19 mouse cellular contexts compared by ENCODE assay signal in the genomic region with DNA sequence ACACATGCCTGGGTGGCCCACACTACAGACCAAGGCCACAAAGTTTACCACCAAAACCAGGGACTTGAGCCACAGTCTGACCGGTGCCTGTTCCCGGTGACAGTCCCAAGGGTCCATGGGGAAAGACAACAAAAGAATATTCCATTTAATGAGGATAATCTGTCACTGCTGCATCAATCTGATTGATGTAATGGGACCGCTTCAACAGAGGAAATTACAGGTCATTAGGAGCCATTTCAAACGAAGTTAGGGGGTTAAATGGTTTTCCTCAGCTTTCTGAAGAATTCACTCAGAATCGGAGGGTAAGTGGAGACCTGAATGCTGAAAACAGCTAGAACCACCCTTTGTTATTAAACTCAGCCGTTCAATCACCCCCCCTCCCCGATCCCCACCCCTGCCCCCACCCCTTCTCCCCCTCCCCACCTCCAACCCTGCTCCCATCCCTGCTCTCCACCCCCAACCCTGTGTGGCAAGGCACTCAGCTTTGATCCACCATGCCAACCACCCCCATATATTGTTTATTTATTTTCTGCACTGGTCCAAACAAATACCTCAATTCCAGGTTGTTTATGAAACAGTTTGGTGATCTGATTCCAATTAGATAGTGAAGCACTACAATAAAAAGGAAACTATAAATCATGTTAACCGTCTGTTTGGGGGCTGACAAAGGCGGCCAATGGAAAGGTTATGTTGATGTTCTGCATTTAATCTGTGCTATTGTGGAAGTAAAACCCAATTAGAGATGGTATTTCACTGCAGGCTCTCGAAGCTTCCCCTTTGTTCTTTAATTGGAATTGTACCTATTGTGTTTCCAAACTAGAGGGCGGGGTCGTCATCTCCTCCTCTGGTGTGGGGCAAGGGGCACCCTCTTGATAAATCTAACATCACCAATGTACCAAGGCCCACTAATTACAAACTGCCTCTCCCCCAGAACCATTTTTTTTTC.
DNase-seq lines count a peak whose midpoint lies in the region; ATAC-seq lines count a peak whose summit lies in the region.
"Had no signal": no experiment of that assay in that cellular context is flagged by ENCODE, and none has a peak within 500 bp of the region (broad histone marks: within the 10 kb centered on the region; RNA-seq: fewer than 3 reads in every experiment).

No protein-coding gene starts in this region.

- intact Hi-C loops in heart, postnatal 36 days (cut with DNase I) = no loop called here

- H3K4me1 ChIP-seq in kidney, embryonic 15.5 days = peaks cover 33% of the 10 kb centered on the region
- H3K4me1 ChIP-seq in embryonic facial prominence, embryonic 10.5 days = peaks cover 24% of the 10 kb centered on the region
- peaks cover 15% of the 10 kb centered on the region for H3K4me1 ChIP-seq in forebrain, embryonic 13.5 days
- H3K4me1 ChIP-seq in limb, embryonic 10.5 days = peaks cover 29% of the 10 kb centered on the region
- H3K4me1 ChIP-seq in liver, embryonic 11.5 days (replicated peaks; ENCODE audit: control insufficient read depth, insufficient read depth, low read length) = no peaks in the 10 kb centered on the region
- H3K4me1 ChIP-seq: intestine, embryonic 15.5 days; liver, embryonic 12.5 days had no signal

- H3K27me3 ChIP-seq in kidney, embryonic 15.5 days = no peaks in the 10 kb centered on the region
- peaks cover 32% of the 10 kb centered on the region for H3K27me3 ChIP-seq in embryonic facial prominence, embryonic 10.5 days (replicated peaks; ENCODE audit: low read depth, poor library complexity, severe bottlenecking)
- H3K27me3 ChIP-seq in forebrain, embryonic 13.5 days = peaks cover 34% of the 10 kb centered on the region
- no peaks in the 10 kb centered on the region; the same call in 1 of the 2 replicates for H3K27me3 ChIP-seq in limb, embryonic 10.5 days (ENCODE audit: low read depth, poor library complexity, severe bottlenecking)
- H3K27me3 ChIP-seq in liver, embryonic 11.5 days (replicated peaks; ENCODE audit: control insufficient read depth, insufficient read depth, low read length) = no peaks in the 10 kb centered on the region
- H3K27me3 ChIP-seq: intestine, embryonic 15.5 days; liver, embryonic 12.5 days; Patski had no signal

- DNase-seq in kidney, adult 11 months = no peak
- peak; percentile 24 for DNase-seq in embryonic facial prominence, embryonic 10.5 days (ENCODE audit: low spot score)
- no peak for DNase-seq in limb, embryonic 10.5 days (ENCODE audit: low spot score)
- DNase-seq in liver, embryonic 11.5 days (ENCODE audit: low spot score) = no peak
- DNase-seq in heart, postnatal 36 days = no peak
- DNase-seq: adrenal gland, postnatal 36 days; cerebellum, adult 8-10 months; lung, embryonic 14.5 days; lung, postnatal 4 days; right cerebral cortex, postnatal 4 days; thymus, postnatal 14 days had no signal

- no peaks in the 10 kb centered on the region for H3K9me3 ChIP-seq in kidney, embryonic 15.5 days (replicated peaks)
- H3K9me3 ChIP-seq in embryonic facial prominence, embryonic 10.5 days = no peaks in the 10 kb centered on the region
- H3K9me3 ChIP-seq in forebrain, embryonic 13.5 days (replicated peaks) = no peaks in the 10 kb centered on the region
- no peaks in the 10 kb centered on the region for H3K9me3 ChIP-seq in limb, embryonic 10.5 days (replicated peaks)
- no peaks in the 10 kb centered on the region for H3K9me3 ChIP-seq in liver, embryonic 11.5 days (ENCODE audit: control insufficient read depth, low read length)
- H3K9me3 ChIP-seq: intestine, embryonic 15.5 days; liver, embryonic 12.5 days; midbrain, embryonic 10.5 days had no signal

- H3K27ac ChIP-seq in kidney, embryonic 15.5 days = peak overlapping the region; percentile 59
- peak overlapping the region; percentile 44 for H3K27ac ChIP-seq in embryonic facial prominence, embryonic 10.5 days (replicated peaks)
- H3K27ac ChIP-seq in forebrain, embryonic 13.5 days = no peak overlapping the region
- peak overlapping the region; percentile 53 for H3K27ac ChIP-seq in limb, embryonic 10.5 days
- no peak overlapping the region for H3K27ac ChIP-seq in liver, embryonic 11.5 days (ENCODE audit: low read depth, low read length)
- H3K27ac ChIP-seq: intestine, embryonic 15.5 days; liver, embryonic 12.5 days; midbrain, embryonic 10.5 days had no signal

- no peak overlapping the region for H3K4me2 ChIP-seq in kidney, embryonic 15.5 days
- no peak overlapping the region for H3K4me2 ChIP-seq in forebrain, embryonic 13.5 days
- no peak overlapping the region for H3K4me2 ChIP-seq in liver, embryonic 11.5 days
- H3K4me2 ChIP-seq: heart, embryonic 11.5 days; intestine, embryonic 15.5 days; liver, embryonic 12.5 days; lung, embryonic 14.5 days had no signal

- no peak overlapping the region for H3K9ac ChIP-seq in kidney, embryonic 15.5 days
- H3K9ac ChIP-seq in forebrain, embryonic 13.5 days = no peak overlapping the region
- no peak overlapping the region for H3K9ac ChIP-seq in liver, embryonic 11.5 days (ENCODE audit: low read depth, low read length)
- H3K9ac ChIP-seq: intestine, embryonic 15.5 days; liver, embryonic 12.5 days; lung, embryonic 14.5 days had no signal

- H3K36me3 ChIP-seq in kidney, embryonic 15.5 days = no peaks in the 10 kb centered on the region
- no peaks in the 10 kb centered on the region for H3K36me3 ChIP-seq in embryonic facial prominence, embryonic 10.5 days (replicated peaks)
- H3K36me3 ChIP-seq in forebrain, embryonic 13.5 days (ENCODE audit: poor library complexity, severe bottlenecking) = no peaks in the 10 kb centered on the region
- no peaks in the 10 kb centered on the region for H3K36me3 ChIP-seq in limb, embryonic 10.5 days
- no peaks in the 10 kb centered on the region for H3K36me3 ChIP-seq in liver, embryonic 11.5 days (ENCODE audit: control insufficient read depth, insufficient read depth, low read length)
- H3K36me3 ChIP-seq: intestine, embryonic 15.5 days; liver, embryonic 12.5 days; midbrain, embryonic 10.5 days had no signal

- peak; percentile 38; the same call in 1 of the 2 replicates for ATAC-seq in kidney, embryonic 15.5 days (replicated peaks; ENCODE audit: low FRiP score)
- peak; percentile 36; the same call in 1 of the 2 replicates for ATAC-seq in forebrain, embryonic 13.5 days
- no peak for ATAC-seq in liver, embryonic 11.5 days (replicated peaks; ENCODE audit: low FRiP score)
- ATAC-seq: activated CD4-positive, CD25-positive, alpha-beta regulatory T cell, adult 4 months; intestine, embryonic 15.5 days; liver, embryonic 12.5 days; Patski had no signal

- 21% methylated on average over 12 of the region's 12 CpGs for WGBS in kidney, embryonic 15.5 days
- 33% methylated on average over 12 of the region's 12 CpGs for WGBS in embryonic facial prominence, embryonic 10.5 days
- 11% methylated on average over 12 of the region's 12 CpGs for WGBS in forebrain, embryonic 13.5 days
- WGBS in limb, embryonic 10.5 days = 20% methylated on average over 12 of the region's 12 CpGs
- WGBS in liver, embryonic 11.5 days = 64% methylated on average over 12 of the region's 12 CpGs

- no peak overlapping the region for H3K4me3 ChIP-seq in kidney, embryonic 15.5 days (replicated peaks)
- H3K4me3 ChIP-seq in embryonic facial prominence, embryonic 10.5 days = no peak overlapping the region
- no peak overlapping the region for H3K4me3 ChIP-seq in forebrain, embryonic 13.5 days
- no peak overlapping the region for H3K4me3 ChIP-seq in limb, embryonic 10.5 days
- H3K4me3 ChIP-seq in liver, embryonic 11.5 days (ENCODE audit: low read depth, low read length) = no peak overlapping the region
- H3K4me3 ChIP-seq: intestine, embryonic 15.5 days; liver, embryonic 12.5 days; midbrain, embryonic 10.5 days had no signal

Comparison
In these comparisons a context has a peak if more than half of its experiments do, and no peak if none do; other contexts are left out.
1. H3K27ac ChIP-seq: peak in kidney, embryonic 15.5 days (single experiment), embryonic facial prominence, embryonic 10.5 days (single experiment) and limb, embryonic 10.5 days (single experiment); none in forebrain, embryonic 13.5 days (single experiment) and liver, embryonic 11.5 days (single experiment).